Mouse (Mus musculus) embryonic facial prominence, embryonic 10.5 days (tissue): ENCODE results near the gene Nfix. TPM values are rescaled to one million over a fixed set of nuclear protein-coding genes. Genes with fewer than 3 reads are reported as not detected.
A peak's percentile ranks its signal among the peaks of the same experiment; 100 is the strongest.

Source experiments
- DNase-seq: peaks from one replicate; pipeline ENCODE4 v3.0.0-alpha.2; 2017; ENCODE audit warnings: low spot score
- H3K27ac ChIP-seq: fragments of 300-500 bp; sonication (generic); replicated peaks from 2 replicates; pipeline ENCODE4 v1.5.1; 2016; ENCODE audit warnings: mild to moderate bottlenecking
- H3K27me3 ChIP-seq: fragments of 300-500 bp; sonication (generic); replicated peaks from 2 replicates; pipeline ENCODE4 v1.6.1; 2016; ENCODE audit warnings: low read depth, mild to moderate bottlenecking; ENCODE audit not compliant: poor library complexity, severe bottlenecking
- H3K36me3 ChIP-seq: fragments of 300-500 bp; sonication (generic); replicated peaks from 2 replicates; pipeline ENCODE4 v1.6.1; 2016; ENCODE audit warnings: mild to moderate bottlenecking, moderate library complexity
- H3K4me1 ChIP-seq: fragments of 300-500 bp; sonication (generic); 2 replicates; pipeline ENCODE4 v1.6.1; 2016
- H3K4me3 ChIP-seq: fragments of 300-500 bp; sonication (generic); 2 replicates; pipeline ENCODE4 v1.5.1; 2016; ENCODE audit warnings: mild to moderate bottlenecking, moderate library complexity
- H3K9me3 ChIP-seq: fragments of 300-500 bp; sonication (generic); 2 replicates; pipeline ENCODE4 v1.6.1; 2016; ENCODE audit warnings: mild to moderate bottlenecking
- WGBS: fragments of 180-500 bp; shearing (Covaris S2); methylation state at CpG from one replicate; pipeline ENCODE4 v1.1.7; 2016; 5-methylcytosine and 5-hydroxymethylcytosine counted together
- polyA plus RNA-seq: library from polyadenylated mRNA; unstranded; fragments of >200 nt; fragmentation: Nextera tagmentation; extraction: Ambion mirVana; gene quantifications from 2 replicates; pipeline ENCODE4 v1.2.1, GENCODE M21; 2016

The Nfix gene
- polyA plus RNA-seq, 1 experiment from 2014 or later = 0.77 TPM

DNA sequence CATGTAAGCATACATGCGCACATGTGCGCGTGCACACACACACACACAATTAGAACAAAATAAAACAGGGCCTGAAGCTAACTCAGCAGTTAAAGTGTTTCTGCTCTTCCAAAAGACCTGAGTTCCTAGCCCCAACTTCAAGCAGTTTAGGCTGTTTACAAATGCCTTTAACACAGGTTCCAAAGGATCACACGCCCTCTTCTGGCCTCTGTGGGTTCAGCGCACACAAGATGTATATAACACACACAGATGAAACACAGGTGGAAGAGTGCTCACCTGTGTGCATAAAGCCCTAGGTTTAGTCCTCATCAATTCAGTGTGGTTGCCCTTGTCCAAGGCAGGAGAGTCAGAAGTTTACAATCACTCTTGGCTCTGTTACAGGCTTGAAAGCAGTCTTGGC, 5.9 kb upstream of the Nfix start:
- Histone ChIP-seq H3K27ac (no peak overlapping the region), H3K4me3 (no peak overlapping the region), H3K27me3 (peaks cover 99% of the 10 kb centered on the region), H3K4me1 (peaks cover 8% of the 10 kb centered on the region), H3K9me3 (peaks cover 4% of the 10 kb centered on the region; the same call in 1 of the 2 replicates), H3K36me3 (no peaks in the 10 kb centered on the region)
- DNase-seq = no peak
- WGBS = 94% methylated on average over 5 of the region's 5 CpGs

DNA sequence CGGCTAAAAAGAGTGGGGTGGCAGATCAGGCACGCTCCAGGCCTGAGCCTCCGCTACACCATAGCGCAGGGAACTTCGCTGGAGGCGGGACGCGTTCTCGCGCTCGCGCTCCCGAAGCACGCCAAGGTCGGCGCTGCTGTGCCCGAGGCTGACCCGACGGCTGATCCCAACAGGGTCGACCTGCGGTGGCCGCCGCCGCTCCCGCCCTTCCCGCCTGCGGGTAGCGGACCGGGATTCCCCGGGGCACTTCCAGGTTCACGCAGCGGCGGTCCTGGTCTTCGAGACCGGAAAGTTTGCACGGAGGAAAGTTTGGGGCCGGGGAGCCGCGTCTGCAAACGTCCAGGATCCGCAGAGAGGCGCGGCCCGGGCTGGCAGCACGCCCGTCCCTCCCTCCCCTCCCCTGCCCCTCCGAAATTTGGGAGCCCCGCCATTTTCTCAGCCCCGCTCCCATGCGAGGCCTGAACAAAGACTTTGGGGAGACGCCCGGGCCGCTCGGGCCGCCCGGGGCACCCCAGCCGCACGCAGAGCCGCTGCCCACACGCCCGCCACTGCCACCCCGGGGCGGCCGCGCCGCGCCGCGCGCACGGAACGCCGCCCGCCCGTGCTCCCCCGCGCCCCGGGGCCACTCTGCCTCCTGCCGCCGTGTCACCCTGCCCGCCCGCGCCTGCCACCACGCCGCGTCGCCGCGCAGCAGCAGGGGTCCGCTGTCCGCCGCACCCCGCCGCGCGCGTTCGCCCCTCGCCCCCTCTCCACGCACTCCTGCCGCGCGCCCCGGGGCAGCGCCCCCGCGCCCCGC, 810 bp downstream of the Nfix start:
- 2% methylated on average over 105 of the region's 108 CpGs for WGBS
- Histone ChIP-seq H3K9me3 (no peaks in the 10 kb centered on the region), H3K4me1 (peaks cover 18% of the 10 kb centered on the region), H3K36me3 (no peaks in the 10 kb centered on the region), H3K4me3 (peak overlapping the region; percentile 59), H3K27ac (peak overlapping the region; percentile 25), H3K27me3 (peaks cover 97% of the 10 kb centered on the region)
- DNase-seq = peak; percentile 55

DNA sequence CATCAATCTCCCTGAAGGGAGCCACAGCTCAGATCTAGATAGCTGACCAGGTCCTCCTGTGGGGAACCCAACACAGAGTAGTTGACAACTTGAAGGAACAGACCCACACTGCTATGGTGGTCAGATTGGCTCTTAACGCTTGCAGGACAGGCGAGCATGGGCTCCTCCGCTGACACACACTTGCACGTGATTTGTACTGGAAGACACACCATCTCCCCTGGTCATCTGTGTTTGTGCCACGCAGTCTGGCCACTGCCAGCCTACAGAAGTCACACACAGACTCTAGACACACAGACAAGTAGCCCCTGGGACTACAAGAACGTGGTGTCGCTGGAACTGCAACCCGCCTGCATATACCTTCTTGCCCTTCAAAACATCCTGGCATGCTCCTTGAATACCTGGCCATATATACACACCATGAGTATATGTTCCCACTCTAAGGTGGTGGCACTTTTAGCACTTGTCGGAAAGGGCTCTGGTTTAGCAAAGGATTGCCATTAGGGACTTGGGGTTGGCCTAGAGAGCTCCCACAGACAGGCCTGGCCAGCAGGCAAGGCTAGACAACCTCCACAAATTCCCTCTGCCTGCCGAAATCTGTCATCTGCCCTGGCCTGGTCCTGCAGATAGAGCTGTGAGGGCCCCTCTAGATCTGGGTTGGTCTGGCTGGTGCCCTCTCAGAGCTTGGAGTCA, 1.6 kb downstream of the Nfix start:
- 30% methylated on average over 10 of the region's 10 CpGs for WGBS
- Histone ChIP-seq H3K9me3 (no peaks in the 10 kb centered on the region), H3K27ac (no peak overlapping the region), H3K4me1 (peaks cover 22% of the 10 kb centered on the region), H3K36me3 (no peaks in the 10 kb centered on the region), H3K4me3 (peak overlapping the region; percentile 59), H3K27me3 (peaks cover 97% of the 10 kb centered on the region)
- DNase-seq = peak; percentile 28

DNA sequence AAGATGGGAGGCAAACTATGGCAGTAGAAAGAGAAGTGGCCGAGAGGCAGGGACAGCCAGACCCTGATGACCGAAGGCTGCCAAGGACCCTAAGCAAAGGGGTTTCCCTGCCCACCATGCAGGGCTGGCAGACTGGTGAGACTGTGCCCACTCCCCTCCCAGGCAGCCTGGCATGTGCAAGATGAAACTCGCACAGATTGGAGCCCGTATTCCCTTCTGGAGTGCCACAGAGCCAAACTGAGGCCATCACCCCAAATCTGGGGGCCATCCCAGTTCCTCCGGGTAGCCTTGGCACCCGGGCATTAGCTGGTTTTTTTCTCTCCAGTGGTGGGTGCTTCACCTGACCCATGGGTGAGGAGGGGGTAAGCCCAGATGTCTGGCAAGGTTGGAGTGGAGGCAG, 2.2 kb downstream of the Nfix start:
- peaks cover 97% of the 10 kb centered on the region for H3K27me3 ChIP-seq
- peak; percentile 11 for DNase-seq

DNA sequence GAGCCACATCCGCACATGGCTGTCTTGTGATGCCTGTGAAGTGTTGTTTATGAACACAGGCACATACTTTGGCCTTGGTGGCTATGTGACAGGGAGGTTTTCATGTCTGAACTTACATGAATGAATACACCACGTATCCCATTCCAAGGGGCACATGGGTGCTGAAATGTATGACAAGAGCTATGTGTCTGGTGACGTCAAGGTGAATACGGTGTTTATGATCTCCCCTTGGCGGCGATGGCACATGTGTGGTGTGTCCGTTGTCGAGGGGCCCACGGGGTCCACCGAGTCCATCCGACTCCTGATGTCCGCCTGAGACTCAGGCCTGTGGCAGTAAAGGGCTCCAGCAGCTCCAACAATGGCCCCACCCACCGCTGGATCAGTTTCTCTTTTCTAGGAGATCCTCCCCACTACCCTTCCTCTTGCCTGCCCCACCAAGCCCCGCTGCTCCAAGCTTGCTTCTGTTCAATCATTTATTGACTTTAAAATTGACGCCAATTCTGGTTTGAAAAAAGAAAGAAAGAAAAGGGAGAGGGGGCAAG, 2.8 kb downstream of the Nfix start:
- Histone ChIP-seq H3K27ac (no peak overlapping the region), H3K36me3 (no peaks in the 10 kb centered on the region), H3K4me3 (no peak overlapping the region), H3K4me1 (peaks cover 19% of the 10 kb centered on the region), H3K27me3 (peaks cover 97% of the 10 kb centered on the region), H3K9me3 (no peaks in the 10 kb centered on the region)
- peak; percentile 17 for DNase-seq
- WGBS = 75% methylated on average over 15 of the region's 15 CpGs

More for the DNA sequence above, 2.2 kb downstream of the Nfix start:
- H3K27ac ChIP-seq = no peak overlapping the region
- H3K4me1 ChIP-seq = peaks cover 19% of the 10 kb centered on the region
- no peak overlapping the region for H3K4me3 ChIP-seq
- WGBS = 68% methylated on average over 6 of the region's 6 CpGs
- H3K36me3 ChIP-seq = no peaks in the 10 kb centered on the region
- no peaks in the 10 kb centered on the region for H3K9me3 ChIP-seq

DNA sequence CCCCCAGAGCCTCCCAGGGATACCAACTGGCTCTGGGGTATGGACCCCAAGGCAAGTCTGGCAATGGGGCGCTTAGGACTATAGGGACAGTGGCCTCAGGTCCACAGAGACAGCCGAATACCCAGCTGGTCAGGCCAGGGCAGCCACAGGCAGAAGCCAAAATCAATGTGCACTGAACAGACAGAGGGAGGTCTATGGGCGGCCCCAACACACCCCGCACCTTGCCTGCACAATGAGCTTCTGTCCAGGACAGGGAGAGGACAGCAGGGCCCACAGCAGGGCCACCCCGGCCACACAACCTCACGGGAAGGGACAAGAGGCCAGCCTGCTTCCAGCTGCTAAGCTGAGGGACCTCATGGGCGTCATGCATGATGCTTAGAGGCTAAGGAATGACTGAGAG, 5.7 kb downstream of the Nfix start:
- H3K36me3 ChIP-seq = no peaks in the 10 kb centered on the region
- H3K27ac ChIP-seq = no peak overlapping the region
- H3K4me3 ChIP-seq = no peak overlapping the region
- no peaks in the 10 kb centered on the region for H3K9me3 ChIP-seq
- peaks cover 100% of the 10 kb centered on the region for H3K27me3 ChIP-seq
- peaks cover 12% of the 10 kb centered on the region for H3K4me1 ChIP-seq
- DNase-seq = no peak
- WGBS = 47% methylated on average over 7 of the region's 7 CpGs

DNA sequence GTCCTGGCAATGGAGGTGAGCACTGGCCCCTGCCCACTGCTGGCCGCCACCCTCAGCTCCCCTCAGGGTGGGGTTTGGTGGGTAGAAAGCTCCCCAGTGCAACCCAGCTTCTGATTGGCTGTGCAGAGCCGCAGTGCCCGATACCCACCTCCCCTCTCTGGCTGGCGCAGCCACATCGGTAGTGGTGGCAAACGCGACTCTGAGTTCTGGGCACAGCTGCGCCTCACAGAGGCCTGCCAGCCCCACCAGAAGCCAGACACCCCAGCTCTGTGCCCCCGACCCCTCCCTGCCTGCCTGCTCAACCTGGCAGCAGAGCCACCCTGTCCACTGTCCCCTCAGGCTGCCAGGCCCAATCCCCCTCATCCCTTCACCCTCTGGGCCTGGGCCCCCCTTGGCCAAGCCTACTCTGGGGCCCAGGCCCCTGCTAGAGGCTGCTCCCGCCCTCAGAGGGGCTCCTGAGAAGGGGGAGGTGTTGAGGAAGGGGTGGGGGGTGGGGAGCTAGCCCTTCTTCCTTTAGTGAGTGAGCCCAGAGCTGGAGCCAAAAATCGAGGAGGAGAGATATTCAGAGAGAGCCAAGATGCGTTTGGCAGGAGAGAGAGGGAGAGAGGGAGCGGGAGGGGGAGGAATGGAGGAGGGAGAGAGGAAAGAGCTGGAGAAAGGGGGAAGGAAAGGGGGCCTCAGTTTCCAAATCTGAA, 6.2 kb downstream of the Nfix start:
- Histone ChIP-seq H3K36me3 (no peaks in the 10 kb centered on the region), H3K4me1 (peaks cover 7% of the 10 kb centered on the region), H3K4me3 (no peak overlapping the region), H3K27ac (no peak overlapping the region), H3K9me3 (no peaks in the 10 kb centered on the region), H3K27me3 (peaks cover 100% of the 10 kb centered on the region)
- DNase-seq = no peak
- WGBS = 51% methylated on average over 13 of the region's 13 CpGs

DNA sequence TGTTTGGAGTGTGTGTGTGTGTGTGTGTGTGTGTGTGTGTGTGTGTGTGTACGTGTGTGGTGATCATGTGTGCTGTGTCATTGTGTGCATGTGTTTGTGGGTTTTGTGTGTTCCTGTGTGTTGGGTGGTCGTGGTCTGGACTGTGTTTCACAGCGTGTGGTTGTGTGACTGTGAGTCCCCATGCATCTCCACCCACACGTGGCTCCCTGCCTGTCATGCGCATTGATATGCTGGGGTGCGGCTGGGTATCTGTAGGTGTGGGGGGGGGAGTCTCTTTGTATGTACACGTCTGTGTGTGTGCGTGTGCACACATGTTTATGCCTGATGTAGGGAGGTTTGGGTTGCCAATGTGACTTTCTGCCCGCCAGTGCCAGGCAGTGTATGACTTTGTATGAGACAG, 7.0 kb downstream of the Nfix start:
- 83% methylated on average over 9 of the region's 9 CpGs for WGBS
- no peaks in the 10 kb centered on the region for H3K36me3 ChIP-seq
- H3K27ac ChIP-seq = no peak overlapping the region
- H3K27me3 ChIP-seq = peaks cover 100% of the 10 kb centered on the region
- DNase-seq = no peak
- no peak overlapping the region for H3K4me3 ChIP-seq
- H3K4me1 ChIP-seq = peaks cover 4% of the 10 kb centered on the region; the same call in 1 of the 2 replicates
- no peaks in the 10 kb centered on the region for H3K9me3 ChIP-seq

DNA sequence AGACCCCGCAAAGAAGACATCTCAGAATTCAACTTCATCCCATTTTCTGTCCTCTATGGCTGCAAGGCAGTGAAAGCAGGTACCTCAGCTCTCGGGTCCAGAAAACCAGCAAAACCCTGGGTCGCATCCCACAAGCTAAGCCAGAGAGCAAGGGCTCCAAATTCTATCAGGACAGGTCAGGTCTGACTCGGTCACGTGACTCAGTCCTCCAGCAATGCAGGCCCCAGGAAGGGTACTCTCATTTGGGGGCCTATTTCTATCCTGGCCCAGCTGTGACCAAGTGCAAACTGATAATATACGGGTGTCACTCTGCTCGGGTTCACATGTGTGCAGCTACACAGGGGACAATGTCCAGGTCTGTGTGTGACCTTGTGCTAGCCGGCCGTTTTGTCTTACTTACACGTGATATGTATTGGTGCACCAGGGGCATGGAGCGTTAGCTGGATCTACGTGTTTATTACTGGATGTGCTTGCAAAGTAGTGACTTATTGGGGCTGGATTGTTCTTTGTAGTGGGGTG, 7.7 kb downstream of the Nfix start:
- peaks cover 100% of the 10 kb centered on the region for H3K27me3 ChIP-seq
- H3K9me3 ChIP-seq = no peaks in the 10 kb centered on the region
- no peak overlapping the region for H3K27ac ChIP-seq
- 74% methylated on average over 12 of the region's 12 CpGs for WGBS
- no peaks in the 10 kb centered on the region for H3K36me3 ChIP-seq
- peaks cover 4% of the 10 kb centered on the region; the same call in 1 of the 2 replicates for H3K4me1 ChIP-seq
- DNase-seq = no peak
- H3K4me3 ChIP-seq = no peak overlapping the region

DNA sequence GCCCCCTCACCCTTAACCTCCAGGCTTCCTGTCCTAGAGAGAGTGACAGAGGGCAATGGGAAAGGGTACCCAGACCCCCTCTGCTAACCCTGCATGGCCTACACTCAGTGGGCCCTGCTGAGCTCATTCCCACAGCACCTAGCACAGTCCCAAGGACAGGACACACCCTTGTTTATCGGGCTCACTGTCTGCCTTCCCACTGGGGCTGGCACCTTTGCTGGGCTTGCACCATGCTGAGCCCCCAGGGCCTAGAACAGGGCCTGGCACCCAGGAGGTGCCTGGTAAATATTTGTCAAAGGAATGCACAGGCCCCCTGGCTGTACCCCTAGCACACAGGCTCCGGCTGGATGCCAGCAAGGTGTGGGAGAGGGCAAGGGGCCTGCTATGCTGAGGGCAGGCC, 9.6 kb downstream of the Nfix start:
- WGBS = 67% methylated on average over 2 of the region's 2 CpGs
- Histone ChIP-seq H3K4me1 (peaks cover 14% of the 10 kb centered on the region), H3K27me3 (peaks cover 100% of the 10 kb centered on the region), H3K4me3 (no peak overlapping the region), H3K27ac (no peak overlapping the region), H3K9me3 (no peaks in the 10 kb centered on the region), H3K36me3 (no peaks in the 10 kb centered on the region)
- DNase-seq = no peak

DNA sequence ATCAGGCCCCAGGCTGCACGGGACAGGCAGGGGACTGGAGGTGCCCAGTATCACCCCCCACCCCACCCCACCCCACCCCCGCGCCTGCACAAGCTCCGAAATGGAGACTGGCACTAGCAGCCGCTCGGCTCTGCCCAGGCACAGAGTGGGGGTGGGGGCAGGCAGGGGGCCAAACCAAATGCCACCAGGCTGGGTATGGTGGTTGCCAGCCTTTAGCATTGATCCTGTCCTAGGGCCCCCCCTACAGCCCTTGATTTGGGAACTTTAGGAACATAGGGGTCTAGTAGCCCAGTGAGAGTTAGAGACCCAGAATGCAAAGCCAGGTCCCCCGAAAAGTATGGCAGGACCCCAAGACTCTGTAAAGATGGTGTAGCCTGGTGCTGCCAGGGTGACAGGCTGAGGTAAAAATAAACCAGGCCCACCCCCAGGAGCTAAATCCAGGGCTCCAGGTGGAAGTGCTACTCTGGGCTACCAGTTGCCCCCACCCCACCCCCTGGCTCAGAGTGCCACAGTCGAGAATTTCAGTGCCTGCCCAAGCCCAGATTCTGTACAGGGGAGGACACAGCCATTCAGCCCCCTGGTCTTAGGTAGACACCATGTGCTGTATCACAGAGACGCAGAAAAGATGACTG, 10.2 kb downstream of the Nfix start:
- 68% methylated on average over 9 of the region's 9 CpGs for WGBS
- no peaks in the 10 kb centered on the region for H3K9me3 ChIP-seq
- H3K27ac ChIP-seq = no peak overlapping the region
- H3K27me3 ChIP-seq = peaks cover 100% of the 10 kb centered on the region
- peaks cover 14% of the 10 kb centered on the region for H3K4me1 ChIP-seq
- no peaks in the 10 kb centered on the region for H3K36me3 ChIP-seq
- H3K4me3 ChIP-seq = no peak overlapping the region
- no peak for DNase-seq

DNA sequence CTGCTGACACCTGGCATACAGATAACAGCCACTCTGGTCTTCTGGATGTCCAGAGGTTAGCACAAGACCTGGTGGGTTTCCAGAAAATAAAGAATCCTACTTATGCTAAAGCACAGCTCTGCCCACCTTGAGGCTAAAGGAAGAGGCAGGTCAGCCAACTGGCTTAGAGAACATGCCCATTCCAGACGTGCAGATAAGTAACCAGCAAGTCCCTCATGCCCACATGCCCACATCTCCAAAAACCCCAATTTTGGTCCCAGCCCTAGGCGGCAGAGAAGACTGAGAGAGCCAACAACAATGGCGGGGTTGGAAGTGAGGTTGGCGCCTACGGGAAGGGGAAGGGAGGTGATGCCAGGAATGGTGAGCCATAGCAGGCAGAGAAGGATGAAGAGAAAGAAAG, 10.8 kb downstream of the Nfix start:
- WGBS = 43% methylated on average over 5 of the region's 5 CpGs
- no peaks in the 10 kb centered on the region for H3K36me3 ChIP-seq
- peaks cover 17% of the 10 kb centered on the region for H3K4me1 ChIP-seq
- H3K4me3 ChIP-seq = no peak overlapping the region
- H3K27me3 ChIP-seq = peaks cover 100% of the 10 kb centered on the region
- H3K27ac ChIP-seq = no peak overlapping the region
- no peaks in the 10 kb centered on the region for H3K9me3 ChIP-seq
- no peak for DNase-seq
